Mouse (Mus musculus): Measurements from ENCODE around the gene Vgll4. TPM values are rescaled to one million over a fixed set of nuclear protein-coding genes. Genes with fewer than 3 reads are reported as not detected.

Gene Vgll4
- polyA plus RNA-seq, 1 experiment: 36.1 TPM

GRCm38 (mm10) chr6:114814199-114814881 is 155.5 kb downstream of the Vgll4 start:
- TF ChIP-seq POLR2A (IDR thresholded peaks at IDR 0.05; ENCODE audit: low read depth, low read length) (no peak), CTCF (IDR thresholded peaks at IDR 0.05; ENCODE audit: extremely low read depth, insufficient read depth, insufficient read length, insufficient replicate concordance) (no peak)
- no peaks in the 10 kb centered on the region for H3K27me3 ChIP-seq (ENCODE audit: control insufficient read depth, insufficient read depth, low read length)

DNA sequence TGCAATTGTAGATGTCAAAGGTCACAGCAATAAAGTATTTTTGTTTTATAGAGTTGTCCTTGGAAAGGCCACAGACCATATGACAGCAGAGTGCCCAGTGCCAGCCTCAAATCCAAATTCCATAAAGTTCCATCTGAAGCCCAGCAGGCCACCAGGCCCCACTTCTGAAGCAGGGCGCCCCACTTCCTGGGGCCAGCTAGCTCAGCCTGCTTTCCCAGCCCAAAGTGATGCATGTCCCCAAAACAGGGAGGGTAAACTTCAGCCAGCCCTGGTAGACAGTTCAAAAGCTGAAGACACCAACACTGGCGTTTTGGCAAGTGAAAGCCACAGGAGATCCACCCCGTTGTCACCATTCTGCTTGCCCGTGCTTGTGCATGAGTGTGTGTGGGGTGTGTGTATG is 157.0 kb downstream of the Vgll4 start:
- H3K4me3 ChIP-seq (ENCODE audit: extremely low read depth, insufficient read depth, insufficient read length): no peak overlapping the region
- H3K36me3 ChIP-seq (ENCODE audit: control insufficient read depth, insufficient read depth, low read length): no peaks in the 10 kb centered on the region
- TF ChIP-seq POLR2A (IDR thresholded peaks at IDR 0.05; ENCODE audit: low read depth, low read length) (no peak), CTCF (IDR thresholded peaks at IDR 0.05; ENCODE audit: extremely low read depth, insufficient read depth, insufficient read length, insufficient replicate concordance) (no peak)
- no peak for DNase-seq (ENCODE audit: low read depth in 1 of 2, low spot score in 2 of 2)
- no peaks in the 10 kb centered on the region for H3K27me3 ChIP-seq (ENCODE audit: control insufficient read depth, insufficient read depth, low read length)
- 83% methylated on average over 4 of the region's 4 CpGs for WGBS
- no peaks in the 10 kb centered on the region; the same call in 1 of the 2 replicates for H3K4me1 ChIP-seq (ENCODE audit: control insufficient read depth, insufficient read depth, insufficient read length)
- H3K27ac ChIP-seq (ENCODE audit: insufficient read depth, low read length): no peak overlapping the region

More at GRCm38 (mm10) chr6:114814199-114814881, 155.5 kb downstream of the Vgll4 start:
- H3K36me3 ChIP-seq (ENCODE audit: control insufficient read depth, insufficient read depth, low read length): no peaks in the 10 kb centered on the region
- no peak overlapping the region for H3K4me3 ChIP-seq (ENCODE audit: extremely low read depth, insufficient read depth, insufficient read length)
- no peaks in the 10 kb centered on the region for H3K4me1 ChIP-seq (ENCODE audit: control insufficient read depth, insufficient read depth, insufficient read length)
- DNase-seq (ENCODE audit: low read depth in 1 of 2, low spot score in 2 of 2): no peak
- no peak overlapping the region for H3K27ac ChIP-seq (ENCODE audit: insufficient read depth, low read length)
- WGBS: 90% methylated on average over 6 of the region's 6 CpGs

DNA sequence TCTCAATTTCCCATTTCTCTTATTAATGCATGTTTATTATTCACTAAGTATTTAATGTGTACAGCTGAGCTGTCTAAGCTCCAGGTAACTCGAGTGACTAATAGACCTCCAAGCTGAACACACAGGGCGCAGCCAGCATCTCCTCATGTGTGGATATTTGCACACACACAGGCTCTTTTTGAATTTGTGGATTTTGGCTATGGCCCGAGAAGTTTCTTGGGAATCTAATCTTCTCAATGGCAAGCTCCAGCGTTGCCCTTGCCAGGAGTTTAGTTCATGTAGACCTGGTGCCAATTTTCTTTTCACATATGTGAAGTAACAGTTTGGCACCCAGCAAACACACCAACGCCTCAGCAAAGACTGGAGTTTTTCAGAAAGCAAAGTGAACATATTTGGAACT is 157.5 kb downstream of the Vgll4 start:
- no peak for TF ChIP-seq POLR2A (IDR thresholded peaks at IDR 0.05; ENCODE audit: low read depth, low read length)
- no peak for TF ChIP-seq CTCF (IDR thresholded peaks at IDR 0.05; ENCODE audit: extremely low read depth, insufficient read depth, insufficient read length, insufficient replicate concordance)
- Histone ChIP-seq H3K4me3 (ENCODE audit: extremely low read depth, insufficient read depth, insufficient read length) (no peak overlapping the region), H3K4me1 (ENCODE audit: control insufficient read depth, insufficient read depth, insufficient read length) (no peaks in the 10 kb centered on the region; the same call in 1 of the 2 replicates), H3K36me3 (ENCODE audit: control insufficient read depth, insufficient read depth, low read length) (no peaks in the 10 kb centered on the region), H3K27me3 (ENCODE audit: control insufficient read depth, insufficient read depth, low read length) (no peaks in the 10 kb centered on the region), H3K27ac (ENCODE audit: insufficient read depth, low read length) (no peak overlapping the region)
- DNase-seq (ENCODE audit: low read depth in 1 of 2, low spot score in 2 of 2): no peak
- WGBS: 84% methylated on average over 5 of the region's 5 CpGs

Other genes starting within 250 kb of the Vgll4 start
- gene Tamm41, start 67.9 kb upstream of the Vgll4 start, polyA plus RNA-seq (2012; rRNA removed): 24.3 and 28.5 TPM in 2 replicates
- 0.34 and 0.44 TPM in 2 replicates for gene Syn2, start 164.9 kb upstream of the Vgll4 start, polyA plus RNA-seq (2012; rRNA removed)